Mouse (Mus musculus): ENCODE measurements around the gene Sp140. TPM values are rescaled to one million over a fixed set of nuclear protein-coding genes. Genes with fewer than 3 reads are reported as not detected.
A peak's percentile ranks its signal among the peaks of the same experiment; 100 is the strongest.
"Not testable (repeated sequence)": the region's sequence is repeated elsewhere in the genome, so short reads cannot be mapped to it uniquely, and the experiment has no call there.

Gene Sp140
- total and polyA plus RNA-seq, 3 experiments: 8.2 to 16.5 TPM; not detected in 1

- not testable (repeated sequence) for H3K79me2 ChIP-seq (ENCODE audit: control insufficient read depth, insufficient read depth, low read length, poor library complexity); H3K36me3 ChIP-seq (ENCODE audit: control insufficient read depth in 1 of 2, insufficient read depth in 2 of 2, low read length in 2 of 2); H3K4me1 ChIP-seq (ENCODE audit: control insufficient read depth in 1 of 2, insufficient read depth in 2 of 2, low read length in 2 of 2); H3K9me3 ChIP-seq (replicated peaks; ENCODE audit: insufficient read depth, low read length); H3K27me3 ChIP-seq (ENCODE audit: control insufficient read depth in 1 of 2, insufficient read depth in 2 of 2, low read length in 2 of 2)
- H3K9ac ChIP-seq (ENCODE audit: control insufficient read depth, low read depth, low read length, poor library complexity, severe bottlenecking): peak within 1 kb of the TSS; percentile 56
- peak; percentile 50 for DNase-seq (ENCODE audit: low read depth, low spot score)
- H3K27ac ChIP-seq (ENCODE audit: control insufficient read depth, low read depth, low read length): 0 out of 2 replicates have a peak within 1 kb of the TSS, but pooled peaks have one; percentile 24
- H3K4me3 ChIP-seq (ENCODE audit: control insufficient read depth in 1 of 2, insufficient read depth in 1 of 2, low read depth in 2 of 2, low read length in 2 of 2): peak within 1 kb of the TSS; percentile 59 to 73
Observed at GRCm38 (mm10) chr1:85598271-85599012, 1.7 kb upstream of the Sp140 start, which contains the start of gene Sp110. Gene Sp110 (minus strand): TSS chr1:85598817.

GRCm38 (mm10) chr1:85600794-85601193 is 616 bp downstream of the Sp140 start:
- Histone ChIP-seq H3K4me3 (ENCODE audit: control insufficient read depth in 1 of 2, insufficient read depth in 1 of 2, low read depth in 2 of 2, low read length in 2 of 2) (peak overlapping the region; percentile 59 to 65), H3K9ac (ENCODE audit: control insufficient read depth, low read depth, low read length, poor library complexity, severe bottlenecking) (peak overlapping the region; percentile 72), H3K27ac (ENCODE audit: control insufficient read depth, low read depth, low read length) (peak overlapping the region; percentile 33)
- DNase-seq (ENCODE audit: low read depth, low spot score): peak; percentile 66
- H3K79me2 ChIP-seq (ENCODE audit: control insufficient read depth, insufficient read depth, low read length, poor library complexity); H3K4me1 ChIP-seq (ENCODE audit: control insufficient read depth in 1 of 2, insufficient read depth in 2 of 2, low read length in 2 of 2); H3K36me3 ChIP-seq (ENCODE audit: control insufficient read depth in 1 of 2, insufficient read depth in 2 of 2, low read length in 2 of 2); H3K27me3 ChIP-seq (ENCODE audit: control insufficient read depth in 1 of 2, insufficient read depth in 2 of 2, low read length in 2 of 2); H3K9me3 ChIP-seq (replicated peaks; ENCODE audit: insufficient read depth, low read length): not testable (repeated sequence)
- TF ChIP-seq SIN3A (IDR thresholded peaks at IDR 0.05; ENCODE audit: low read length): peak; percentile 18; the same call in 1 of the 2 replicates
- TF ChIP-seq ETS1 (IDR thresholded peaks at IDR 0.05; ENCODE audit: low read depth, low read length): 0 out of 2 replicates have a peak, but pooled peaks have one; percentile 31

- H3K27ac ChIP-seq (ENCODE audit: control insufficient read depth, low read depth, low read length): not testable (repeated sequence)
Observed at GRCm38 (mm10) chr1:85604341-85604740, 4.2 kb downstream of the Sp140 start.

GRCm38 (mm10) chr1:85608361-85608760 is 8.2 kb downstream of the Sp140 start:
- not testable (repeated sequence) for H3K27me3 ChIP-seq (ENCODE audit: control insufficient read depth in 1 of 2, insufficient read depth in 2 of 2, low read length in 2 of 2); H3K4me3 ChIP-seq (ENCODE audit: control insufficient read depth in 1 of 2, insufficient read depth in 1 of 2, low read depth in 2 of 2, low read length in 2 of 2); DNase-seq (ENCODE audit: low read depth, low spot score); H3K36me3 ChIP-seq (ENCODE audit: control insufficient read depth in 1 of 2, insufficient read depth in 2 of 2, low read length in 2 of 2); H3K27ac ChIP-seq (ENCODE audit: control insufficient read depth, low read depth, low read length); H3K79me2 ChIP-seq (ENCODE audit: control insufficient read depth, insufficient read depth, low read length, poor library complexity); H3K4me1 ChIP-seq (ENCODE audit: control insufficient read depth in 1 of 2, insufficient read depth in 2 of 2, low read length in 2 of 2); H3K9ac ChIP-seq (ENCODE audit: control insufficient read depth, low read depth, low read length, poor library complexity, severe bottlenecking); H3K9me3 ChIP-seq (replicated peaks; ENCODE audit: insufficient read depth, low read length)

More at GRCm38 (mm10) chr1:85604341-85604740, 4.2 kb downstream of the Sp140 start:
- not testable (repeated sequence) for H3K36me3 ChIP-seq (ENCODE audit: control insufficient read depth in 1 of 2, insufficient read depth in 2 of 2, low read length in 2 of 2); H3K9ac ChIP-seq (ENCODE audit: control insufficient read depth, low read depth, low read length, poor library complexity, severe bottlenecking); H3K79me2 ChIP-seq (ENCODE audit: control insufficient read depth, insufficient read depth, low read length, poor library complexity); H3K4me1 ChIP-seq (ENCODE audit: control insufficient read depth in 1 of 2, insufficient read depth in 2 of 2, low read length in 2 of 2); H3K4me3 ChIP-seq (ENCODE audit: control insufficient read depth in 1 of 2, insufficient read depth in 1 of 2, low read depth in 2 of 2, low read length in 2 of 2); H3K9me3 ChIP-seq (replicated peaks; ENCODE audit: insufficient read depth, low read length); H3K27me3 ChIP-seq (ENCODE audit: control insufficient read depth in 1 of 2, insufficient read depth in 2 of 2, low read length in 2 of 2); DNase-seq (ENCODE audit: low read depth, low spot score)

- not testable (repeated sequence) for H3K27ac ChIP-seq (ENCODE audit: control insufficient read depth, low read depth, low read length); H3K27me3 ChIP-seq (ENCODE audit: control insufficient read depth in 1 of 2, insufficient read depth in 2 of 2, low read length in 2 of 2); H3K4me1 ChIP-seq (ENCODE audit: control insufficient read depth in 1 of 2, insufficient read depth in 2 of 2, low read length in 2 of 2); H3K79me2 ChIP-seq (ENCODE audit: control insufficient read depth, insufficient read depth, low read length, poor library complexity); H3K36me3 ChIP-seq (ENCODE audit: control insufficient read depth in 1 of 2, insufficient read depth in 2 of 2, low read length in 2 of 2); H3K4me3 ChIP-seq (ENCODE audit: control insufficient read depth in 1 of 2, insufficient read depth in 1 of 2, low read depth in 2 of 2, low read length in 2 of 2); DNase-seq (ENCODE audit: low read depth, low spot score); H3K9me3 ChIP-seq (replicated peaks; ENCODE audit: insufficient read depth, low read length); H3K9ac ChIP-seq (ENCODE audit: control insufficient read depth, low read depth, low read length, poor library complexity, severe bottlenecking)
Observed at GRCm38 (mm10) chr1:85610581-85610980, 10.4 kb downstream of the Sp140 start.

- not testable (repeated sequence) for DNase-seq (ENCODE audit: low read depth, low spot score); H3K27ac ChIP-seq (ENCODE audit: control insufficient read depth, low read depth, low read length); H3K79me2 ChIP-seq (ENCODE audit: control insufficient read depth, insufficient read depth, low read length, poor library complexity); H3K9me3 ChIP-seq (replicated peaks; ENCODE audit: insufficient read depth, low read length); H3K9ac ChIP-seq (ENCODE audit: control insufficient read depth, low read depth, low read length, poor library complexity, severe bottlenecking); H3K27me3 ChIP-seq (ENCODE audit: control insufficient read depth in 1 of 2, insufficient read depth in 2 of 2, low read length in 2 of 2); H3K4me3 ChIP-seq (ENCODE audit: control insufficient read depth in 1 of 2, insufficient read depth in 1 of 2, low read depth in 2 of 2, low read length in 2 of 2); H3K36me3 ChIP-seq (ENCODE audit: control insufficient read depth in 1 of 2, insufficient read depth in 2 of 2, low read length in 2 of 2)
- peaks cover 5 to 11% of the 10 kb centered on the region in 2 experiments; a peak in 3 of 4 replicates for H3K4me1 ChIP-seq (ENCODE audit: control insufficient read depth in 1 of 2, insufficient read depth in 2 of 2, low read length in 2 of 2)
Observed at GRCm38 (mm10) chr1:85615096-85615495, 14.9 kb downstream of the Sp140 start.

- not testable (repeated sequence) for H3K27ac ChIP-seq (ENCODE audit: control insufficient read depth, low read depth, low read length); H3K79me2 ChIP-seq (ENCODE audit: control insufficient read depth, insufficient read depth, low read length, poor library complexity); H3K9me3 ChIP-seq (replicated peaks; ENCODE audit: insufficient read depth, low read length); H3K4me3 ChIP-seq (ENCODE audit: control insufficient read depth in 1 of 2, insufficient read depth in 1 of 2, low read depth in 2 of 2, low read length in 2 of 2); H3K9ac ChIP-seq (ENCODE audit: control insufficient read depth, low read depth, low read length, poor library complexity, severe bottlenecking); H3K27me3 ChIP-seq (ENCODE audit: control insufficient read depth in 1 of 2, insufficient read depth in 2 of 2, low read length in 2 of 2); DNase-seq (ENCODE audit: low read depth, low spot score); H3K36me3 ChIP-seq (ENCODE audit: control insufficient read depth in 1 of 2, insufficient read depth in 2 of 2, low read length in 2 of 2)
- H3K4me1 ChIP-seq (ENCODE audit: control insufficient read depth in 1 of 2, insufficient read depth in 2 of 2, low read length in 2 of 2): peaks cover 5 to 11% of the 10 kb centered on the region in 2 experiments; a peak in 3 of 4 replicates
Observed at GRCm38 (mm10) chr1:85615819-85616218, 15.6 kb downstream of the Sp140 start.

Data from MEL (cell line).